Mouse (Mus musculus) limb, embryonic 14.5 days (tissue): ENCODE measurements around the gene Olfr1177-ps. TPM values are rescaled to one million over a fixed set of nuclear protein-coding genes. Genes with fewer than 3 reads are reported as not detected.

Experiments
- ATAC-seq: fragments of 200-750 bp; cut with Nextera tagmentation; 2 replicates; pipeline ENCODE4 v1.8.0; 2017; ENCODE audit warnings: low read depth, moderate number of reproducible peaks, moderate TSS enrichment; ENCODE audit not compliant: low FRiP score
- DNase-seq: peaks from one replicate; pipeline ENCODE4 v3.0.0-alpha.2; 2015; ENCODE audit warnings: low spot score
- H3K27ac ChIP-seq: fragments of 300-500 bp; sonication (generic); replicated peaks from 2 replicates; pipeline ENCODE4 v1.5.1; 2014; ENCODE audit warnings: low read depth, mild to moderate bottlenecking, low read length, moderate library complexity, mixed read lengths
- H3K27me3 ChIP-seq: fragments of 300-500 bp; sonication (generic); 2 replicates; pipeline ENCODE4 v1.6.1; 2014; ENCODE audit warnings: low read length, mixed read lengths; ENCODE audit not compliant: control insufficient read depth, insufficient read depth
- H3K36me3 ChIP-seq: fragments of 300-500 bp; sonication (generic); 2 replicates; pipeline ENCODE4 v1.6.1; 2014; ENCODE audit warnings: mild to moderate bottlenecking, low read length, moderate library complexity, mixed read lengths; ENCODE audit not compliant: control insufficient read depth, insufficient read depth
- H3K4me1 ChIP-seq: fragments of 300-500 bp; sonication (generic); 2 replicates; pipeline ENCODE4 v1.6.1; 2014; ENCODE audit warnings: antibody characterized with exemption, low read length, mixed read lengths; ENCODE audit not compliant: control insufficient read depth, insufficient read depth
- H3K4me2 ChIP-seq: fragments of 300-500 bp; sonication (generic); replicated peaks from 2 replicates; pipeline ENCODE4 v1.6.1; 2014; ENCODE audit warnings: low read depth, mild to moderate bottlenecking, low read length, moderate library complexity; ENCODE audit not compliant: severe bottlenecking
- H3K4me3 ChIP-seq: fragments of 300-500 bp; sonication (generic); replicated peaks from 2 replicates; pipeline ENCODE4 v1.5.1; 2014; ENCODE audit warnings: low read length
- H3K9ac ChIP-seq: fragments of 300-500 bp; sonication (generic); 2 replicates; pipeline ENCODE4 v1.6.1; 2014; ENCODE audit warnings: mild to moderate bottlenecking, low read depth, low read length, moderate library complexity; ENCODE audit not compliant: severe bottlenecking
- H3K9me3 ChIP-seq: fragments of 300-500 bp; sonication (generic); 2 replicates; pipeline ENCODE4 v1.6.1; 2016; ENCODE audit warnings: low read length; ENCODE audit not compliant: control insufficient read depth
- POLR2A ChIP-seq: fragments of 200-500 bp; IDR thresholded peaks from 2 replicates; pipeline ENCODE4 v1.8.0; 2012; ENCODE audit warnings: inconsistent platforms, mild to moderate bottlenecking, moderate library complexity, borderline replicate concordance; ENCODE audit not compliant: insufficient read depth, insufficient read length; ENCODE audit errors: extremely low read depth
- WGBS: fragments of 180-500 bp; shearing (Covaris S2); extraction: QIAGEN DNeasy Blood & Tissue Kit; methylation state at CpG from one replicate; pipeline ENCODE4 v1.1.7; 2014; 5-methylcytosine and 5-hydroxymethylcytosine counted together
- polyA plus RNA-seq, 2 experiments: library from polyadenylated mRNA; depleted of rRNA in 1 of 2; stranded (reverse) in 1 of 2; unstranded in 1 of 2; fragments of >200 nt; fragmentation: Nextera tagmentation in 1 of 2; extraction: Ambion mirVana in 1 of 2; gene quantifications; 2 replicates each; pipeline versions ENCODE4 v1.2.1 to v1.2.3; 2012 to 2014

The Olfr1177-ps gene
- polyA plus RNA-seq (2012; rRNA removed) (not detected in 2 replicates), polyA plus RNA-seq (2014; fragmentation: Nextera tagmentation; extraction: Ambion mirVana) (not detected in 2 replicates)

DNA sequence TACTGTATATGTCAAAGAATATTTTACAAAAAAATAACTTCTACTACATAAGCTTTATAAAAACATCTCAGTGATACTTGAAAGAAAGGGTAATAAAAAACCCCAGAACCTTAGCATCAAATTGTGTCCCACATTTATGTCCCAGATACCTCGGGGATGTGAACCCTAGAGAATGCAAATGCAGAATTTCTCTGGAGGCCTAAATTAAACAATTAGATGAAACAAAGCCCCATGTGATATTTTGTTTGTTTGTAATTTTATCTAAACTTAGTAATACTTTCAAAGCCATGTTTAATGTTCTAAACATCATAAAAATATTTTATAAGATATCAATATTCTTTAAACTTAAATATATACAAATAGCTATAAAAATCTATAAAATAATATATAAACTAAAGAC, at the start of gene Olfr1177-ps:
Gene Olfr1177-ps, minus strand, starts transcription at position 101 of the 400 bp plus-strand sequence.
- 79% methylated on average over 1 of the region's 1 CpGs for WGBS
- no peak for ATAC-seq

DNA sequence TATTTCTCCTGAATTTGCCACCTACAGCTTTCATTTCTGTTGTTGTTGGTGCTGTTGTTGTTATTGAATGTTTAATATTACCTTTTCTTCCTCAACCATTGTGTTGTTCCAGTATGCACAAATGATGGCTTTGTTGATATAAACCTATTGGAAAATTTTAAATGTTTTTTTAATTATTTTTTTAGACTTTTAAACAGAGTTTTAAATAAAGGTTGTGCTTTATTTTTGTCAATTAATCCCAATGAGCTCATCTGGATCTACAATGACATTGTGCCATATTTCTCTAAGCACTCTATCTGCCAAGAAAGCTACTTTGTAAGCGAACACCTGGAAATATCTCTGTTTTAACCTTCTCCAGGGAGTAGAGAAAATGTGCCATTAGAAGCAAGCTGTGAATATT, 40.5 kb upstream of the Olfr1177-ps start, which contains the start of gene Olfr1178:
Gene Olfr1178, plus strand, starts transcription at position 301 of the 400 bp plus-strand sequence.
- H3K4me3 ChIP-seq, result no peak within 1 kb of the TSS

More for the DNA sequence above, at the start of gene Olfr1177-ps:
- no peaks in the 10 kb centered on the region for H3K27me3 ChIP-seq
- DNase-seq, result no peak
- H3K4me3 ChIP-seq, result no peak within 1 kb of the TSS
- no peak within 1 kb of the TSS for H3K4me2 ChIP-seq
- no peaks in the 10 kb centered on the region for H3K4me1 ChIP-seq
- no peak within 1 kb of the TSS for H3K9ac ChIP-seq
- no peaks in the 10 kb centered on the region for H3K36me3 ChIP-seq
- H3K9me3 ChIP-seq, result no peaks in the 10 kb centered on the region
- no peak within 1 kb of the TSS for H3K27ac ChIP-seq
- no peak for TF ChIP-seq POLR2A

GRCm38 (mm10) chr2:88356304-88356703, 10.0 kb upstream of the Olfr1177-ps start:
- no peak for TF ChIP-seq POLR2A
- no peak overlapping the region for H3K4me3 ChIP-seq
- H3K9me3 ChIP-seq, result no peaks in the 10 kb centered on the region
- H3K4me2 ChIP-seq, result no peak overlapping the region
- H3K4me1 ChIP-seq, result no peaks in the 10 kb centered on the region
- peak; percentile 44; the same call in 1 of the 2 replicates for ATAC-seq
- no peak overlapping the region for H3K9ac ChIP-seq
- no peaks in the 10 kb centered on the region for H3K36me3 ChIP-seq
- no peaks in the 10 kb centered on the region for H3K27me3 ChIP-seq
- peak; percentile 74 for DNase-seq
- WGBS, result 2% methylated on average over 2 of the region's 2 CpGs
- H3K27ac ChIP-seq, result no peak overlapping the region

More for the DNA sequence above, 40.5 kb upstream of the Olfr1177-ps start, which contains the start of gene Olfr1178:
- no peak for TF ChIP-seq POLR2A
- H3K4me1 ChIP-seq, result no peaks in the 10 kb centered on the region
- no peak within 1 kb of the TSS for H3K9ac ChIP-seq
- no peak within 1 kb of the TSS for H3K27ac ChIP-seq
- no peaks in the 10 kb centered on the region for H3K27me3 ChIP-seq
- 60% methylated on average over 1 of the region's 1 CpGs for WGBS
- peak; percentile 51 for DNase-seq
- no peak within 1 kb of the TSS for H3K4me2 ChIP-seq
- H3K36me3 ChIP-seq, result no peaks in the 10 kb centered on the region
- ATAC-seq, result no peak
- H3K9me3 ChIP-seq, result no peaks in the 10 kb centered on the region

DNA sequence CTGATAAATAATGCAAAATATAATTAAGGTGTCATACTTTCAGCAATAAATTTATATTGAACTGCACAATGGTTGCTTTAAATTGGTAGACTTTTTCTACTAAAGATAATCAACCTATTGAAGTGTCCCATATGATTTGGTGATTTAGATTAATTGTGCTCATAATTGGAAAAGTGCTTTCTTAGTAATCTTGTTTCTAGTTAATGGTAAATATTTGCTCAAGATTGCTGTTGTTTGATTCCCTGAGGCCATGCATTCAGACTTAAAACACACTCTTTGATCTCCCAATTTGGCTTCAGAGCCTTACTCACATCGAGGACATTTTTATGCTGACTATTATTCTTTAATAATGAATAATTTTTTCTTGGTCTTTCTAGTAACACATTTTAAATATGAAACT, 9.9 kb downstream of the Olfr1177-ps start, which contains the start of gene Olfr1176:
Gene Olfr1176, plus strand, starts transcription at position 301 of the 400 bp plus-strand sequence.
- Histone ChIP-seq H3K4me1 (no peaks in the 10 kb centered on the region), H3K27ac (no peak within 1 kb of the TSS), H3K4me3 (no peak within 1 kb of the TSS), H3K9ac (no peak within 1 kb of the TSS), H3K27me3 (no peaks in the 10 kb centered on the region), H3K36me3 (no peaks in the 10 kb centered on the region), H3K9me3 (no peaks in the 10 kb centered on the region), H3K4me2 (no peak within 1 kb of the TSS)
- DNase-seq, result no peak
- no peak for TF ChIP-seq POLR2A
- no peak for ATAC-seq
- 65% methylated on average over 1 of the region's 1 CpGs for WGBS

GRCm38 (mm10) chr2:88327115-88327514, 19.2 kb downstream of the Olfr1177-ps start, which contains the start of gene Olfr1175-ps:
Gene Olfr1175-ps, minus strand, starts transcription at chr2:88327215.
- H3K36me3 ChIP-seq, result no peaks in the 10 kb centered on the region
- TF ChIP-seq POLR2A, result no peak
- no peak within 1 kb of the TSS for H3K4me3 ChIP-seq
- H3K4me1 ChIP-seq, result no peaks in the 10 kb centered on the region
- WGBS, result 79% methylated on average over 2 of the region's 2 CpGs
- no peak within 1 kb of the TSS for H3K4me2 ChIP-seq
- ATAC-seq (no peak), DNase-seq (no peak)
- no peaks in the 10 kb centered on the region for H3K27me3 ChIP-seq
- H3K9me3 ChIP-seq, result no peaks in the 10 kb centered on the region
- no peak within 1 kb of the TSS for H3K9ac ChIP-seq
- H3K27ac ChIP-seq, result no peak within 1 kb of the TSS
